Mouse (Mus musculus): ENCODE measurements at regions not wholly inside any gene's neighbourhood (a gene's known extent, or its start where the extent isn't known, plus 50 kb on each side); places are given as distances from the start of the nearest gene placed in this dataset.

- TF ChIP-seq ZNF384 (IDR thresholded peaks at IDR 0.05; ENCODE audit: low read depth, low read length) (no peak), HCFC1 (IDR thresholded peaks at IDR 0.05; ENCODE audit: borderline replicate concordance, insufficient read depth, low read length) (no peak), MAFK (IDR thresholded peaks at IDR 0.05; ENCODE audit: insufficient read depth, low read depth, low read length) (no peak), ZC3H11A (IDR thresholded peaks at IDR 0.05; ENCODE audit: borderline replicate concordance, low read depth, low read length) (no peak), CHD2 (IDR thresholded peaks at IDR 0.05; ENCODE audit: low read depth, low read length) (no peak)
- Histone ChIP-seq H3K4me3 (ENCODE audit: insufficient read depth in 1 of 2, low read depth in 1 of 2, low read length in 2 of 2, poor library complexity in 1 of 2, severe bottlenecking in 1 of 2) (no peak overlapping the region), H3K27ac (ENCODE audit: insufficient read depth, low read depth, low read length, poor library complexity, severe bottlenecking) (no peak overlapping the region), H3K4me1 (ENCODE audit: control insufficient read depth in 2 of 2, insufficient read depth in 2 of 2, low read length in 2 of 2, poor library complexity in 1 of 2) (no peaks in the 10 kb centered on the region), H3K9ac (ENCODE audit: insufficient read depth, low read depth, low read length, poor library complexity, severe bottlenecking) (no peak overlapping the region), H3K36me3 (ENCODE audit: control insufficient read depth, insufficient read depth, low read length, poor library complexity, severe bottlenecking) (no peaks in the 10 kb centered on the region), H3K9me3 (ENCODE audit: control insufficient read depth, insufficient read depth, low read depth, low read length) (no peaks in the 10 kb centered on the region)
- in situ Hi-C loops (cut with MboI; ENCODE audit: low sequenced_read_pairs in 2 of 2, unreplicated experiment in 2 of 2): no loop called here
- no peak for DNase-seq (ENCODE audit: low read depth, low spot score)
These were observed 1064.4 kb downstream of the Bcl11a start for GRCm38 (mm10) chr11:25142226-25142625.

GRCm38 (mm10) chr11:25142833-25143232 lies 1065.0 kb downstream of the Bcl11a start:
- Histone ChIP-seq H3K4me1 (ENCODE audit: control insufficient read depth in 2 of 2, insufficient read depth in 2 of 2, low read length in 2 of 2, poor library complexity in 1 of 2) (no peaks in the 10 kb centered on the region), H3K36me3 (ENCODE audit: control insufficient read depth, insufficient read depth, low read length, poor library complexity, severe bottlenecking) (no peaks in the 10 kb centered on the region), H3K4me3 (ENCODE audit: insufficient read depth in 1 of 2, low read depth in 1 of 2, low read length in 2 of 2, poor library complexity in 1 of 2, severe bottlenecking in 1 of 2) (no peak overlapping the region), H3K9ac (ENCODE audit: insufficient read depth, low read depth, low read length, poor library complexity, severe bottlenecking) (no peak overlapping the region), H3K27ac (ENCODE audit: insufficient read depth, low read depth, low read length, poor library complexity, severe bottlenecking) (no peak overlapping the region), H3K9me3 (ENCODE audit: control insufficient read depth, insufficient read depth, low read depth, low read length) (no peaks in the 10 kb centered on the region)
- DNase-seq (ENCODE audit: low read depth, low spot score): no peak
- in situ Hi-C loops (cut with MboI; ENCODE audit: low sequenced_read_pairs in 2 of 2, unreplicated experiment in 2 of 2): no loop called here
- TF ChIP-seq CHD2 (IDR thresholded peaks at IDR 0.05; ENCODE audit: low read depth, low read length): no peak
- TF ChIP-seq MAFK (IDR thresholded peaks at IDR 0.05; ENCODE audit: insufficient read depth, low read depth, low read length): no peak
- no peak for TF ChIP-seq HCFC1 (IDR thresholded peaks at IDR 0.05; ENCODE audit: borderline replicate concordance, insufficient read depth, low read length)
- TF ChIP-seq ZNF384 (IDR thresholded peaks at IDR 0.05; ENCODE audit: low read depth, low read length): no peak
- TF ChIP-seq ZC3H11A (IDR thresholded peaks at IDR 0.05; ENCODE audit: borderline replicate concordance, low read depth, low read length): no peak

- Histone ChIP-seq H3K36me3 (ENCODE audit: control insufficient read depth, insufficient read depth, low read length, poor library complexity, severe bottlenecking) (no peaks in the 10 kb centered on the region), H3K4me3 (ENCODE audit: insufficient read depth in 1 of 2, low read depth in 1 of 2, low read length in 2 of 2, poor library complexity in 1 of 2, severe bottlenecking in 1 of 2) (no peak overlapping the region), H3K27ac (ENCODE audit: insufficient read depth, low read depth, low read length, poor library complexity, severe bottlenecking) (no peak overlapping the region), H3K9ac (ENCODE audit: insufficient read depth, low read depth, low read length, poor library complexity, severe bottlenecking) (no peak overlapping the region), H3K4me1 (ENCODE audit: control insufficient read depth in 2 of 2, insufficient read depth in 2 of 2, low read length in 2 of 2, poor library complexity in 1 of 2) (no peaks in the 10 kb centered on the region), H3K9me3 (ENCODE audit: control insufficient read depth, insufficient read depth, low read depth, low read length) (no peaks in the 10 kb centered on the region)
- TF ChIP-seq CHD2 (IDR thresholded peaks at IDR 0.05; ENCODE audit: low read depth, low read length): no peak
- no peak for TF ChIP-seq ZNF384 (IDR thresholded peaks at IDR 0.05; ENCODE audit: low read depth, low read length)
- no peak for TF ChIP-seq ZC3H11A (IDR thresholded peaks at IDR 0.05; ENCODE audit: borderline replicate concordance, low read depth, low read length)
- no peak for TF ChIP-seq HCFC1 (IDR thresholded peaks at IDR 0.05; ENCODE audit: borderline replicate concordance, insufficient read depth, low read length)
- DNase-seq (ENCODE audit: low read depth, low spot score): no peak
- in situ Hi-C loops (cut with MboI; ENCODE audit: low sequenced_read_pairs in 2 of 2, unreplicated experiment in 2 of 2): no loop called here
These were observed 1063.3 kb downstream of the 5730522E02Rik start for GRCm38 (mm10) chr11:25147287-25147686.

DNA sequence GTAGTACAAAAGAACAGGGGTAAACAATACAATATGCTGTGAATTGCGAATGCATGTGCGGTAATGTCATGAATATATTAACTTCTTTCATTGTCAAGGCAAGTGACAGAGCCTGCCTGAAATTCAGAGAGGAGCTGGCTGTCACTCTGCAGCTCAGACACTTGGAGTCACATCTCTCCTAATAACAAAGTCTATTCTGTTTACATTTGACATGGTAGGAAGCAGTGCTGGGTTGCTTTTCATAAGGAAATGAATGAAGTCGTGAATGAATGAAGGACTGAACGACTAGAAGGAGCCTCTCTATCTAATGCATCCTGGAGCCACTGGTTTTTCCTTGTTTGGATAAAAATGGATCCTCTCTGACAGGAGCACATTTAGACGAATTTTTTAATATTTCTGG lies 1053.9 kb downstream of the 5730522E02Rik start:
- Histone ChIP-seq H3K4me1 (ENCODE audit: control insufficient read depth in 2 of 2, insufficient read depth in 2 of 2, low read length in 2 of 2, poor library complexity in 1 of 2) (no peaks in the 10 kb centered on the region), H3K9me3 (ENCODE audit: control insufficient read depth, insufficient read depth, low read depth, low read length) (no peaks in the 10 kb centered on the region), H3K27ac (ENCODE audit: insufficient read depth, low read depth, low read length, poor library complexity, severe bottlenecking) (no peak overlapping the region), H3K4me3 (ENCODE audit: insufficient read depth in 1 of 2, low read depth in 1 of 2, low read length in 2 of 2, poor library complexity in 1 of 2, severe bottlenecking in 1 of 2) (no peak overlapping the region), H3K9ac (ENCODE audit: insufficient read depth, low read depth, low read length, poor library complexity, severe bottlenecking) (no peak overlapping the region), H3K36me3 (ENCODE audit: control insufficient read depth, insufficient read depth, low read length, poor library complexity, severe bottlenecking) (no peaks in the 10 kb centered on the region)
- in situ Hi-C loops (cut with MboI; ENCODE audit: low sequenced_read_pairs in 2 of 2, unreplicated experiment in 2 of 2): no loop called here
- TF ChIP-seq ZC3H11A (IDR thresholded peaks at IDR 0.05; ENCODE audit: borderline replicate concordance, low read depth, low read length) (no peak), ZNF384 (IDR thresholded peaks at IDR 0.05; ENCODE audit: low read depth, low read length) (no peak), CHD2 (IDR thresholded peaks at IDR 0.05; ENCODE audit: low read depth, low read length) (no peak), MAFK (IDR thresholded peaks at IDR 0.05; ENCODE audit: insufficient read depth, low read depth, low read length) (no peak), HCFC1 (IDR thresholded peaks at IDR 0.05; ENCODE audit: borderline replicate concordance, insufficient read depth, low read length) (no peak)
- DNase-seq (ENCODE audit: low read depth, low spot score): no peak
